Mouse (Mus musculus): Measurements from ENCODE around the gene Orc5. TPM values are rescaled to one million over a fixed set of nuclear protein-coding genes. Genes with fewer than 3 reads are reported as not detected.

The Orc5 gene
- 26.0 and 27.3 TPM in 2 replicates for polyA plus RNA-seq (2015; fragmentation: Nextera tagmentation; extraction: Ambion mirVana)

GRCm38 (mm10) chr5:22550033-22550551 lies at the start of gene Orc5:
Gene Orc5 (minus strand): TSS chr5:22550429.
- WGBS: under 1% methylated on average over 31 of the region's 31 CpGs
- Histone ChIP-seq H3K4me2 (peak within 1 kb of the TSS; percentile 78), H3K27ac (peak within 1 kb of the TSS; percentile 92), H3K4me1 (replicated peaks) (peaks cover 7% of the 10 kb centered on the region), H3K9ac (peak within 1 kb of the TSS; percentile 79), H3K36me3 (peaks cover 21% of the 10 kb centered on the region), H3K27me3 (no peaks in the 10 kb centered on the region), H3K4me3 (peak within 1 kb of the TSS; percentile 84), H3K9me3 (replicated peaks) (no peaks in the 10 kb centered on the region)
- peak; percentile 99 for ATAC-seq (replicated peaks; ENCODE audit: insufficient number of reproducible peaks, insufficient read depth, low FRiP score, low read depth)

DNA sequence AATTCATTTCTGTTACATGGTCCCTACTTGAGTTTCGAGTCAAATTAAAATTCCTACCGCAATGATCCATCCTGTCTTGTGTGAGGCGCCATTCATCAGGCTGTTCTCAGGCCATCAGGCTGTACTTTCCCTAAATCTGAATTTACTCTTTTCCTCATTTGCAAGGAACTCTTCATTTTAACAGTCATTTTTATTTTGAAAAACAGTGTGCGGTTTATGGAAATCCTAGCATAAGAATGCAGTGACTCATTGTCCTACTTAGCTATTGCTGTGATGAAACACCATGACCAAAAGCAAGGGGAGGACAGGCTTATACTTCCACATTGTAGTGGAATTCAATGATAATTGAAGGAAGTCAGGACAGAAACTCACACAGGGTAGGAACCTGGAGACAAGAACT lies 46.8 kb upstream of the Orc5 start:
- 89% methylated on average over 4 of the region's 4 CpGs for WGBS
- H3K27ac ChIP-seq: no peak overlapping the region

GRCm38 (mm10) chr5:22589370-22589966 lies 39.2 kb upstream of the Orc5 start:
- Histone ChIP-seq H3K36me3 (no peaks in the 10 kb centered on the region), H3K4me3 (no peak overlapping the region), H3K27ac (no peak overlapping the region), H3K9me3 (replicated peaks) (no peaks in the 10 kb centered on the region), H3K4me1 (replicated peaks) (no peaks in the 10 kb centered on the region), H3K27me3 (no peaks in the 10 kb centered on the region), H3K9ac (no peak overlapping the region), H3K4me2 (no peak overlapping the region)
- WGBS: 44% methylated on average over 1 of the region's 1 CpGs
- ATAC-seq (replicated peaks; ENCODE audit: insufficient number of reproducible peaks, insufficient read depth, low FRiP score, low read depth): no peak

More for the DNA sequence above, 46.8 kb upstream of the Orc5 start:
- no peak overlapping the region for H3K9ac ChIP-seq
- no peaks in the 10 kb centered on the region for H3K36me3 ChIP-seq
- H3K4me2 ChIP-seq: no peak overlapping the region
- H3K9me3 ChIP-seq (replicated peaks): no peaks in the 10 kb centered on the region
- ATAC-seq (replicated peaks; ENCODE audit: insufficient number of reproducible peaks, insufficient read depth, low FRiP score, low read depth): no peak
- no peak overlapping the region for H3K4me3 ChIP-seq
- H3K27me3 ChIP-seq: no peaks in the 10 kb centered on the region
- no peaks in the 10 kb centered on the region for H3K4me1 ChIP-seq (replicated peaks)

DNA sequence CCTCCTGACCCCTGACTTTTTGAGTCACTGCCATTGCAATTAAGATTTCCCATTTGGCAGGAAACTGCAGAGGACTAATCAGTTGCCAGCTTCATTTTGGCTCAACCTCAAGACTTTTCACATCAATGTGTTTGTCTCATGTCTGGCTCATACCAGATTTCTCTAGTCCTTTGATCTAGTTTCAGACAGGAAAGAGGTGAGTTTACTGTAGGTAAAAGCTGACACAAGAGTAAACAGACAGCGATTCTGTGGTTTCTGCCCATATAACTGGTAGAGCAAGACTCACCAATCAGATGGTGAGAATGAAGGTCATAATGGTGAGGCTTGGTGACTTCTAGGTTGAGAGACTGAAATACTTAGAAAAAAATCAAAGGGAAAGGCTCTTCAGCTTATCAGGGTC lies 37.3 kb upstream of the Orc5 start:
- Histone ChIP-seq H3K4me3 (no peak overlapping the region), H3K9me3 (replicated peaks) (no peaks in the 10 kb centered on the region), H3K4me1 (replicated peaks) (no peaks in the 10 kb centered on the region), H3K27ac (no peak overlapping the region), H3K9ac (no peak overlapping the region), H3K4me2 (no peak overlapping the region), H3K36me3 (no peaks in the 10 kb centered on the region), H3K27me3 (no peaks in the 10 kb centered on the region)
- ATAC-seq (replicated peaks; ENCODE audit: insufficient number of reproducible peaks, insufficient read depth, low FRiP score, low read depth): no peak
- 54% methylated on average over 1 of the region's 1 CpGs for WGBS

DNA sequence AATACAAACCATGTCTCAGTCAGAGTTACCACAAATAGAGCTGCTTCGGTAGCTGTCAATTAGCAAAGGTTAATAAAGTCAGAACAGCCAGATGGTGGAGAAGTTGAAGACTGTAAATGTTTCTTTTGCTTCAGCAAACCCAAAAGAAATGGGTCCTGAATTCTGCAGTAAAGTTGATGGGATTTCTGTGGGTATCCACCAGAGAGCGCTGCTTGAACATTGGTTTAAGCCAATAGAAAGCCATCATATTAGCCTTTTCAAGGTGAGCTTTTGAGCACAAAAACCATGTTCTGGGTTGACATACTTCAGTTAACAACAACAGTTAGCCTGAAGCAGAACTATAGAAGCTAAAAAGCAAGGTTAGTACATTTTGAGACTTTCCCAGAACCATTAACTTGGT lies 34.3 kb upstream of the Orc5 start:
- 65% methylated on average over 2 of the region's 2 CpGs for WGBS
- no peak overlapping the region for H3K4me3 ChIP-seq
- H3K9me3 ChIP-seq (replicated peaks): no peaks in the 10 kb centered on the region
- no peak overlapping the region for H3K27ac ChIP-seq
- no peaks in the 10 kb centered on the region for H3K4me1 ChIP-seq (replicated peaks)
- no peak for ATAC-seq (replicated peaks; ENCODE audit: insufficient number of reproducible peaks, insufficient read depth, low FRiP score, low read depth)
- H3K27me3 ChIP-seq: no peaks in the 10 kb centered on the region
- H3K36me3 ChIP-seq: no peaks in the 10 kb centered on the region
- H3K4me2 ChIP-seq: no peak overlapping the region
- no peak overlapping the region for H3K9ac ChIP-seq

DNA sequence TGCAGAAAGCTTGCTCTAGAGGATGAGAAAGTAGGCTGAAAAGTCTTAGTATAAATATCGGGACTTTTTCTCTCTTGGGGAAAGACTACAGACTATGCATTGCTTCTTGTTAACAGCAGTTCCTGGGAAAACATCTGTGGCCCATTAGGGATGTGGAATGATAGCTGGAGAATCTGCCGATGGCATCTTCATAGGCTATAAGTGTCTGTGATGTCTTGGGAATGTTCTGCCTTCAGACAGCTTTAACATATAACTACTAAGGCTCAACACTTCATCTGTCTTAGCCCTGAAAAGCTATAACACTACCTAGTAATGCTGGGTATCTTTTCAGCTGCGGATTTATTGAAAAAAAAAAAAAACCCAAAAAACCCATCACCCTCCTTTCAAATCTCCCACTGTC lies 27.8 kb upstream of the Orc5 start:
- H3K27ac ChIP-seq: no peak overlapping the region
- H3K27me3 ChIP-seq: no peaks in the 10 kb centered on the region
- no peaks in the 10 kb centered on the region for H3K4me1 ChIP-seq (replicated peaks)
- ATAC-seq (replicated peaks; ENCODE audit: insufficient number of reproducible peaks, insufficient read depth, low FRiP score, low read depth): no peak
- H3K9me3 ChIP-seq (replicated peaks): no peaks in the 10 kb centered on the region
- no peaks in the 10 kb centered on the region for H3K36me3 ChIP-seq
- H3K9ac ChIP-seq: no peak overlapping the region
- H3K4me3 ChIP-seq: no peak overlapping the region
- no peak overlapping the region for H3K4me2 ChIP-seq
- 71% methylated on average over 3 of the region's 3 CpGs for WGBS

DNA sequence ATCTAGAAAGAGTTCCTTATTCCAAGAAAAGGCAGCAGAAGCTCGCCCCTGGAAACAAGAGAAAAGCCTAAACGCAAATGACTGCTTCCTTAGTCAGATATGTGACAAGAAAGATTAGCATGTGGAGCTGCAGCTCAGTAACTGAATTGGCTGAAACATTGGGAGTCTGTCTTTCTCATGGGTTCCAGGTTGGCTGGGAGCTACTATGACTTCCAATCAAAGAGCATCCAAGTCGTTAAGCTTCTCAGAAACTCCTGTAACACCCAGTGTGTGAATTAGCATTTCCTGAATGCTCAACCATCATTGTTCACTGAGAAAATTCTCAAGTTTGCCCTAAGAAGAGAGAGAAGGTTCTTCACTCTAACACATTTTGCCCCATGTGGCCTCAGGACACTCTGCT lies 24.5 kb upstream of the Orc5 start:
- Histone ChIP-seq H3K9ac (no peak overlapping the region), H3K27ac (no peak overlapping the region), H3K36me3 (no peaks in the 10 kb centered on the region), H3K4me3 (no peak overlapping the region), H3K4me2 (no peak overlapping the region), H3K27me3 (no peaks in the 10 kb centered on the region), H3K4me1 (replicated peaks) (no peaks in the 10 kb centered on the region), H3K9me3 (replicated peaks) (no peaks in the 10 kb centered on the region)
- WGBS: 39% methylated on average over 3 of the region's 3 CpGs
- ATAC-seq (replicated peaks; ENCODE audit: insufficient number of reproducible peaks, insufficient read depth, low FRiP score, low read depth): no peak

DNA sequence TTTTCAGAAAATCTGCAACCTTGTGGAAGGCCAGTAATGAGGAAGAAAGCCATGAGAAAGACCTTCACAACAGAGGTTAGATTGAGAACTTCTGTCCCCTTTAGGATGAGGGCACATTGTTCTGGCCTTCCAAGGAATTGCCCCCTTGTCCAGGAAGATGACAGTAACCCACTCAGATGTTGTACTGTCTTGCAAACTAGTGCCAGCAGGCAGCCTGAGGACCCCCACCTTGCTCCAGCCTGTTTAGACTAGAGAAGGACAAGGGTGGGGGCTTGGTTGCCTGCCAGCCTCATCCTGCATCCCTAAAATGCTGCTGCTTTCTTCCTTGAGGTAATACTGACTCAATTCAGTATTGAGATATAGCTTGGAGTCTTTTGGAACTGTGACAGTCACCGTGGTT lies 23.9 kb upstream of the Orc5 start:
- WGBS: 49% methylated on average over 1 of the region's 1 CpGs
- no peak overlapping the region for H3K4me2 ChIP-seq
- H3K36me3 ChIP-seq: no peaks in the 10 kb centered on the region
- H3K4me1 ChIP-seq (replicated peaks): no peaks in the 10 kb centered on the region
- H3K27me3 ChIP-seq: no peaks in the 10 kb centered on the region
- H3K9ac ChIP-seq: no peak overlapping the region
- no peaks in the 10 kb centered on the region for H3K9me3 ChIP-seq (replicated peaks)
- no peak overlapping the region for H3K4me3 ChIP-seq
- H3K27ac ChIP-seq: no peak overlapping the region
- no peak for ATAC-seq (replicated peaks; ENCODE audit: insufficient number of reproducible peaks, insufficient read depth, low FRiP score, low read depth)

DNA sequence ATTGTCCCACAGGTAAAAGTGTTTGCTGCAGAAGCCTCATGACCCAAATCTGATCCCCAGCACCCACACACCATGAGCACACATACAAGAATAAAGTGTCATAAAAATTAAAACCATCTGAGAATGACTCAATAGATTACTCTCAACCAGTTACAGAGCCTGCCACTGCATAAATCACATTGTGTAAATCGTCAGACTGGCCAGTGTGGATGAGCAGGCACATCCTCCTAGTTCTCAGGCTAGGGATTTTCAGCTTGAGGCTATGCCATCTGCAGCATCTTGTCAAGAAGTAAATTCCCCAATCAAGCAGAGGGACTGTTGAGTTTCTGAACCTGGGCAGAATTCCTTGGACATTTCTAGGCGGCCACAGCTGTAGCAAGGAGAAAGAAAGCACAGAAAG lies 23.5 kb upstream of the Orc5 start:
- Histone ChIP-seq H3K27me3 (no peaks in the 10 kb centered on the region), H3K4me2 (no peak overlapping the region), H3K27ac (no peak overlapping the region), H3K9me3 (replicated peaks) (no peaks in the 10 kb centered on the region), H3K36me3 (no peaks in the 10 kb centered on the region), H3K9ac (no peak overlapping the region), H3K4me3 (no peak overlapping the region), H3K4me1 (replicated peaks) (no peaks in the 10 kb centered on the region)
- WGBS: 48% methylated on average over 2 of the region's 2 CpGs
- ATAC-seq (replicated peaks; ENCODE audit: insufficient number of reproducible peaks, insufficient read depth, low FRiP score, low read depth): no peak

DNA sequence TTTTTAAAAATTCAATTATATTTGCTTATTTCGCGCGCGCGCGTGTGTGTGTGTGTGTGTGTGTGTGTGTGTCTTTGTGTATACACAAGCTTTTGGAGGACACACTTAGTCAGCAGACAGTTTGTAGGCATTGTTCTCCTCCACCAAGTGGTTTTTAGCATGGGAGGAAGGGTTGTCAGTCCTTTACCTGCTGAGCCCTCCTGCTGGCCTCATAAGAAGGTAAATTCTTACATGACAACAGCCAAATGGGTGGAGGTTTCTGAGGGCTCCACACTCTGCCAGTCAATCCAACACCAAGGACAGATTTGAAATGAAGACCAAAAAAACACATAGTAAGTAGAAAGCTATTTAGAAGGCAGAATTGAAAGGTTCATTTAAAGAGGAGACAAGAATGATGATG lies 22.7 kb upstream of the Orc5 start:
- no peaks in the 10 kb centered on the region for H3K4me1 ChIP-seq (replicated peaks)
- no peak for ATAC-seq (replicated peaks; ENCODE audit: insufficient number of reproducible peaks, insufficient read depth, low FRiP score, low read depth)
- no peak overlapping the region for H3K4me3 ChIP-seq
- H3K27ac ChIP-seq: no peak overlapping the region
- H3K9me3 ChIP-seq (replicated peaks): no peaks in the 10 kb centered on the region
- H3K9ac ChIP-seq: no peak overlapping the region
- no peak overlapping the region for H3K4me2 ChIP-seq
- H3K36me3 ChIP-seq: no peaks in the 10 kb centered on the region
- no peaks in the 10 kb centered on the region for H3K27me3 ChIP-seq
- 94% methylated on average over 6 of the region's 6 CpGs for WGBS

- Histone ChIP-seq H3K27ac (no peak overlapping the region), H3K36me3 (no peaks in the 10 kb centered on the region), H3K27me3 (no peaks in the 10 kb centered on the region), H3K9ac (no peak overlapping the region), H3K4me3 (no peak overlapping the region), H3K9me3 (replicated peaks) (no peaks in the 10 kb centered on the region), H3K4me1 (replicated peaks) (no peaks in the 10 kb centered on the region), H3K4me2 (no peak overlapping the region)
- no peak for ATAC-seq (replicated peaks; ENCODE audit: insufficient number of reproducible peaks, insufficient read depth, low FRiP score, low read depth)
- 64% methylated on average over 3 of the region's 3 CpGs for WGBS
These were observed 22.2 kb upstream of the Orc5 start for GRCm38 (mm10) chr5:22572456-22572855.

DNA sequence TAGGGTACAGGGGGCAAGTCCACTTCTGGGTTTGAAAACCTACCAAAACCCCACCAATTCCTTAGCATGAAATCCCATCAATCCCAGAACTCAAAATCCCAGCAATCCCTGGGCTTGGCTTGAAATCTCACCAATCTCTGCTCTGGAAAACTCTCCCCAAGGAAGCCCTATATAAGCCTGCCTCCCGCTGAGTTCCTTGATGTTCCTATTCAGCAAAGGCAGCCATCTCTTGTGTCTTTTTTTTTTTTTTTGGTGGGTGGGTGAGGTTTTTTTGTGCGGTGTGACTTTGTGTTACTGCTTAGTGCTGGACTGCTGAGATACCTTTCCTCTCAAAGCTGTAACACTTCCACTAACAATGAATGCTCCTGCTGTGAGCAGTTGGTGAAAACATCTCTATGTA lies 15.5 kb upstream of the Orc5 start:
- no peaks in the 10 kb centered on the region for H3K4me1 ChIP-seq (replicated peaks)
- no peak for ATAC-seq (replicated peaks; ENCODE audit: insufficient number of reproducible peaks, insufficient read depth, low FRiP score, low read depth)
- no peaks in the 10 kb centered on the region for H3K9me3 ChIP-seq (replicated peaks)
- H3K4me2 ChIP-seq: no peak overlapping the region
- 69% methylated on average over 2 of the region's 2 CpGs for WGBS
- H3K9ac ChIP-seq: no peak overlapping the region
- no peaks in the 10 kb centered on the region for H3K27me3 ChIP-seq
- H3K4me3 ChIP-seq: no peak overlapping the region
- H3K27ac ChIP-seq: no peak overlapping the region
- no peaks in the 10 kb centered on the region for H3K36me3 ChIP-seq
